Mouse (Mus musculus): ENCODE data around the gene Bean1. TPM values are rescaled to one million over a fixed set of nuclear protein-coding genes. Genes with fewer than 3 reads are reported as not detected.

Bean1 gene
- not detected in 2 replicates for total RNA-seq (2014; fragmentation: Nextera tagmentation)
- not detected in 2 replicates for total RNA-seq (2017)

- peak; percentile 63 for ATAC-seq (replicated peaks; ENCODE audit: low FRiP score, low TSS enrichment, poor library complexity, severe bottlenecking)
These were observed at the start of gene Bean1 for GRCm38 (mm10) chr8:104170118-104171049. Gene Bean1 (plus strand): TSS chr8:104170442.

- ATAC-seq (replicated peaks; ENCODE audit: low FRiP score, low TSS enrichment, poor library complexity, severe bottlenecking), result no peak
These were observed 48.4 kb upstream of the Bean1 start for GRCm38 (mm10) chr8:104121640-104122416.

- ATAC-seq (replicated peaks; ENCODE audit: low FRiP score, low TSS enrichment, poor library complexity, severe bottlenecking), result no peak
These were observed 47.1 kb upstream of the Bean1 start for GRCm38 (mm10) chr8:104123080-104123657.

GRCm38 (mm10) chr8:104124534-104124933, 45.7 kb upstream of the Bean1 start:
- ATAC-seq (replicated peaks; ENCODE audit: low FRiP score, low TSS enrichment, poor library complexity, severe bottlenecking), result no peak

GRCm38 (mm10) chr8:104127160-104127883, 42.9 kb upstream of the Bean1 start:
- ATAC-seq (replicated peaks; ENCODE audit: low FRiP score, low TSS enrichment, poor library complexity, severe bottlenecking), result no peak

GRCm38 (mm10) chr8:104130916-104131315, 39.3 kb upstream of the Bean1 start:
- ATAC-seq (replicated peaks; ENCODE audit: low FRiP score, low TSS enrichment, poor library complexity, severe bottlenecking), result no peak

GRCm38 (mm10) chr8:104131414-104131975, 38.7 kb upstream of the Bean1 start:
- ATAC-seq (replicated peaks; ENCODE audit: low FRiP score, low TSS enrichment, poor library complexity, severe bottlenecking), result no peak

GRCm38 (mm10) chr8:104134521-104134920, 35.7 kb upstream of the Bean1 start:
- no peak for ATAC-seq (replicated peaks; ENCODE audit: low FRiP score, low TSS enrichment, poor library complexity, severe bottlenecking)

GRCm38 (mm10) chr8:104136277-104136676, 34.0 kb upstream of the Bean1 start:
- ATAC-seq (replicated peaks; ENCODE audit: low FRiP score, low TSS enrichment, poor library complexity, severe bottlenecking), result no peak

- ATAC-seq (replicated peaks; ENCODE audit: low FRiP score, low TSS enrichment, poor library complexity, severe bottlenecking), result no peak
These were observed 32.6 kb upstream of the Bean1 start for GRCm38 (mm10) chr8:104137636-104138035.

- ATAC-seq (replicated peaks; ENCODE audit: low FRiP score, low TSS enrichment, poor library complexity, severe bottlenecking), result no peak
These were observed 29.6 kb upstream of the Bean1 start for GRCm38 (mm10) chr8:104140611-104141010.

- no peak for ATAC-seq (replicated peaks; ENCODE audit: low FRiP score, low TSS enrichment, poor library complexity, severe bottlenecking)
These were observed 27.8 kb upstream of the Bean1 start for GRCm38 (mm10) chr8:104142415-104142814.

- no peak for ATAC-seq (replicated peaks; ENCODE audit: low FRiP score, low TSS enrichment, poor library complexity, severe bottlenecking)
These were observed 26.9 kb upstream of the Bean1 start for GRCm38 (mm10) chr8:104143379-104143778.

- ATAC-seq (replicated peaks; ENCODE audit: low FRiP score, low TSS enrichment, poor library complexity, severe bottlenecking), result no peak
These were observed 25.6 kb upstream of the Bean1 start for GRCm38 (mm10) chr8:104144434-104145216.

GRCm38 (mm10) chr8:104145981-104146689, 24.1 kb upstream of the Bean1 start:
- ATAC-seq (replicated peaks; ENCODE audit: low FRiP score, low TSS enrichment, poor library complexity, severe bottlenecking), result peak; percentile 87

GRCm38 (mm10) chr8:104146717-104147494, 23.3 kb upstream of the Bean1 start:
- no peak for ATAC-seq (replicated peaks; ENCODE audit: low FRiP score, low TSS enrichment, poor library complexity, severe bottlenecking)

- ATAC-seq (replicated peaks; ENCODE audit: low FRiP score, low TSS enrichment, poor library complexity, severe bottlenecking), result no peak
These were observed 22.3 kb upstream of the Bean1 start for GRCm38 (mm10) chr8:104147947-104148346.

Data from megakaryocyte-erythroid progenitor cell, adult 5-6 weeks (primary cell).